Mouse (Mus musculus) heart, adult 2 months (tissue): ENCODE measurements around the gene Slc22a12. TPM values are rescaled to one million over a fixed set of nuclear protein-coding genes. Genes with fewer than 3 reads are reported as not detected.

ENCODE experiments used
- DNase-seq, 2 experiments: peaks; one replicate each; pipeline ENCODE4 v3.0.0; 2021
- H3K27ac ChIP-seq: fragments of 200-600 bp; 2 replicates; pipeline ENCODE4 v1.8.1; 2022
- H3K27me3 ChIP-seq: fragments of 200-500 bp; 2 replicates; pipeline ENCODE4 v1.6.1; 2012; ENCODE audit warnings: mild to moderate bottlenecking, low read length, inconsistent platforms, mixed read lengths; ENCODE audit not compliant: control insufficient read depth, insufficient read depth
- H3K36me3 ChIP-seq: fragments of 200-500 bp; 2 replicates; pipeline ENCODE4 v1.6.1; 2012; ENCODE audit warnings: low read length, inconsistent platforms; ENCODE audit not compliant: control insufficient read depth, insufficient read depth
- H3K4me1 ChIP-seq: fragments of 200-500 bp; 2 replicates; pipeline ENCODE4 v1.6.1; 2011; ENCODE audit warnings: low read length; ENCODE audit not compliant: control insufficient read depth, insufficient read depth
- H3K4me3 ChIP-seq: fragments of 200-600 bp; 2 replicates; pipeline ENCODE4 v1.8.1; 2022
- H3K79me2 ChIP-seq: fragments of 200-500 bp; replicated peaks from 2 replicates; pipeline ENCODE4 v1.6.1; 2012; ENCODE audit warnings: mild to moderate bottlenecking, inconsistent platforms, low read length, moderate library complexity, mixed read lengths; ENCODE audit not compliant: control insufficient read depth, insufficient read depth
- H3K9ac ChIP-seq: fragments of 200-500 bp; 2 replicates; pipeline ENCODE4 v1.6.1; 2012; ENCODE audit warnings: low read depth, mild to moderate bottlenecking, control low read depth, inconsistent platforms, low read length, mixed read lengths
- CTCF ChIP-seq: fragments of 200-600 bp; IDR thresholded peaks from 2 replicates; pipeline ENCODE4 v1.8.1; 2022; ENCODE audit warnings: antibody characterized with exemption, mild to moderate bottlenecking, moderate library complexity
- EP300 ChIP-seq: fragments of 200-500 bp; IDR thresholded peaks from 2 replicates; pipeline ENCODE4 v1.6.1; 2011; ENCODE audit warnings: low read depth, low read length, control low read depth; ENCODE audit not compliant: insufficient read depth
- POLR2A ChIP-seq: fragments of 200-500 bp; IDR thresholded peaks from 2 replicates; pipeline ENCODE4 v1.6.1; 2011; ENCODE audit warnings: mild to moderate bottlenecking, low read depth, low read length, control low read depth; ENCODE audit not compliant: insufficient read depth
- WGBS: fragments of 180-500 bp; shearing (Covaris S2); methylation state at CpG from one replicate; pipeline ENCODE4 v1.1.7; 2018; 5-methylcytosine and 5-hydroxymethylcytosine counted together
- intact Hi-C: fragments of 180-260 bp; cut with DNase I; formaldehyde crosslinking; loops from one replicate; pipeline ENCODE4 v1.15.1; 2025
- polyA plus RNA-seq: library from polyadenylated mRNA; depleted of rRNA; stranded (reverse); fragments of >200 nt; gene quantifications from 2 replicates; pipeline ENCODE4 v1.2.3, GENCODE M21; 2012
- total RNA-seq, 2 experiments: library from RNA; stranded (reverse); gene quantifications; 2 replicates each; pipeline ENCODE4 v1.2.3; 2021

Slc22a12 gene
- total and polyA plus RNA-seq, 3 experiments = not detected

DNA sequence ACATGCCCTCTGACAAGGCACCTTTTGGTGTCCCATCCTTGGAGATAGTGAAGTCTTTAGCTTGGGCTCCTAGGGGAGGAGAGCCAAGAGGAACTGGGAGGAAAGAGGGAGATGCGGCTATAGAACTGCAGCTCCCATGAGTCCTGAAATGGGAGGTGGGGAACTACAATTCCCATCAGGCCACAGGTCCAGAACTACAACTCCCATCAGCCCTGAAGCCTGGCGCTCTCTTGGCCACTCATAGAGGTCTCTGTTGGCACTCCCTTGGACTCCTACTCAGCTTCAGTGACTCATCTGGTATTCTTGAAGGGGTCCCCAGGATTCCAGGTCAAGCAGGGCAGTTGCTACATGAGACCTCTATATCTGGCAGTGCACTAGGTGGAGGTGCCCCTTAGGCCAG lies 23.3 kb downstream of the Slc22a12 start:
- Histone ChIP-seq H3K27ac (no peak overlapping the region), H3K4me1 (no peaks in the 10 kb centered on the region), H3K4me3 (no peak overlapping the region), H3K9ac (no peak overlapping the region), H3K79me2 (no peaks in the 10 kb centered on the region), H3K27me3 (no peaks in the 10 kb centered on the region), H3K36me3 (no peaks in the 10 kb centered on the region)
- no peak for DNase-seq
- no peak for TF ChIP-seq EP300
- no peak for TF ChIP-seq POLR2A
- TF ChIP-seq CTCF = no peak
- WGBS = 54% methylated on average over 2 of the region's 2 CpGs
- intact Hi-C loops = no loop called here

DNA sequence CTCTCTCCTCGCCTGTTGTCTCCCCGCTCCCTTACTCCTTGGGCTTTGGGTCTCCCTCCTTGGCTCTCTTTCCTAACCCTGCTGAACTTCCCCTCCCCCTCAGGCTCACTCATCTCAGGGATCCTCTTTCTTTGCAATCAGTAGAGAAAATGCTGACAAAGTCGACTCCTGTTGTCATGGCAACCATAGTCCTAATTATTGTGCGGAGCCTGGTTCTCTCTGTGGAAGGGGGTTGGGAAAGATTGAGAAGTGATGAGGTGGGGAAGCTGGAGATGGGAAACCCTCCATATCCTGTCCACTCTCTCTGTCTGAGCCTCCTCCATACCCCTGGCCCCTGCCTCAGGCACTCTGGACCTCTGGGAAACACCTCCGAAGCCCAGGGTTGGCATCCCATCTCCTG lies 24.2 kb downstream of the Slc22a12 start:
- DNase-seq = no peak
- Histone ChIP-seq H3K27ac (no peak overlapping the region), H3K36me3 (no peaks in the 10 kb centered on the region), H3K27me3 (no peaks in the 10 kb centered on the region), H3K4me1 (no peaks in the 10 kb centered on the region), H3K4me3 (no peak overlapping the region), H3K9ac (no peak overlapping the region), H3K79me2 (no peaks in the 10 kb centered on the region)
- TF ChIP-seq CTCF (no peak), POLR2A (no peak), EP300 (no peak)
- 63% methylated on average over 5 of the region's 5 CpGs for WGBS
- intact Hi-C loops = no loop called here

DNA sequence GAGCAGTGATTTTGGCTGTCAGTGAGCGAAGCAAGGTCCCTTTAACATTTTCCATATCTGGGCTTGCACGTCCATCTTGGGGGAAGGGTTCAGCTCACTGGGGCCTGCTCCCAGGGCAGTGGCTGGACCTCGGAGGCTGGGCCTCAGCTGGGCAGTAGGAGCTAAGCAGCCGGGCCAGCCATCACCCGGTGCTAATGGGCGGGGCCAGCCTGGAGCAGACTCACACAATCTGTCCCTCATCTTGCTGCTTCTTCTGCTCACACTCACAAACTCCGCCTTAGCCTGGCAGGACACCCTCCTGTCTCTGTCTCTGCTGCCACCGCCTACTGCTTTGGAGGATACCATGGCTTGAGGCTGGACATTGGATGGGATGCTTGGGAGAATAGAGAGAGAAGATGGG lies 26.7 kb downstream of the Slc22a12 start:
- WGBS = 63% methylated on average over 8 of the region's 8 CpGs
- Histone ChIP-seq H3K27ac (no peak overlapping the region), H3K9ac (no peak overlapping the region), H3K27me3 (no peaks in the 10 kb centered on the region), H3K4me3 (no peak overlapping the region), H3K36me3 (no peaks in the 10 kb centered on the region), H3K4me1 (no peaks in the 10 kb centered on the region), H3K79me2 (no peaks in the 10 kb centered on the region)
- no peak for DNase-seq
- intact Hi-C loops = no loop called here
- no peak for TF ChIP-seq EP300

DNA sequence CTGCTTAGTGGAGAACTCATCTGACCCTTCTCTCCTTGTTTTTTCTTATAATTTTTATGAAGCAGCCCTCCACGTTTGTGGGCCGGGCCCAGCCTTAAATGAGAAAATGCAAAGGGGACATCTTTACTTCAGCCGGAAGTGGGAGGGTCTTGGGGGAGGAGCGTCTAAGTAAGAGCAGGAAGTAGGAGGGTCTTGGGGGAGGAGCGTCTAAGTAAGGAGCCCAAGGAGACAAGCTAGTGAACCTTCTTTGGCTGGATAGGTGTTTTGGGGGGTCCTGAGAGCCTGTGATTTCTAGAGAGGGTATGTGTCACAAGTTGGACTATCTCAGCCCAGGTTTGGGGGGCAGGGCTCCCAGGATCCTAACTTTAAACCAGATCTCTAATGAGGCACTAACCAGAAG lies 27.4 kb downstream of the Slc22a12 start:
- intact Hi-C loops = no loop called here
- no peaks in the 10 kb centered on the region for H3K27me3 ChIP-seq
- no peaks in the 10 kb centered on the region for H3K36me3 ChIP-seq
- 56% methylated on average over 5 of the region's 5 CpGs for WGBS
- no peak for DNase-seq
- no peaks in the 10 kb centered on the region for H3K4me1 ChIP-seq
- no peaks in the 10 kb centered on the region for H3K79me2 ChIP-seq
- no peak overlapping the region for H3K4me3 ChIP-seq
- H3K9ac ChIP-seq = no peak overlapping the region
- no peak overlapping the region for H3K27ac ChIP-seq
- TF ChIP-seq CTCF (no peak), POLR2A (no peak), EP300 (no peak)

DNA sequence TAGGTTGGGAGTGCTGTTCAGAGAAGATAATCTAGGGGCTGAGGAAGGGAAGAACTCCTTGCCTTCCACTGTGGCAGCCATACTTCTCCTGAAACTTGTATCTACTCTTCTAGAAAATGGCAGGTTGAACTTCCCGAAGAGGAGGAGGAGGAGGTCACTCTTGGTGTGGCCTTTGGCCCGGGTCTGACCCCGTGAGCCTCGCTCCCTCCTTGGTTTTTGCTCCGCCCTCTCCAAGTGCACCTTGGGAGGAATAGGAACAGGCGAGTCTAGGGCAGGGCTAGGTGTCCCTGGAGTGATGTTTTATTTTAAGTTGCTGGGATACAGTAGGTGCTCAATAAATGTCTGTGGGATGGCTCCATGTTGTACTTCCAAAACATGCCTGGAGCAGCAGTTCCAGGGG lies 27.9 kb downstream of the Slc22a12 start:
- no peaks in the 10 kb centered on the region for H3K36me3 ChIP-seq
- no peak overlapping the region for H3K4me3 ChIP-seq
- H3K4me1 ChIP-seq = no peaks in the 10 kb centered on the region
- no peak for DNase-seq
- WGBS = 79% methylated on average over 6 of the region's 6 CpGs
- H3K9ac ChIP-seq = no peak overlapping the region
- intact Hi-C loops = no loop called here
- no peaks in the 10 kb centered on the region for H3K79me2 ChIP-seq
- no peaks in the 10 kb centered on the region for H3K27me3 ChIP-seq
- no peak overlapping the region for H3K27ac ChIP-seq
- no peak for TF ChIP-seq POLR2A
- no peak for TF ChIP-seq EP300
- TF ChIP-seq CTCF = no peak

DNA sequence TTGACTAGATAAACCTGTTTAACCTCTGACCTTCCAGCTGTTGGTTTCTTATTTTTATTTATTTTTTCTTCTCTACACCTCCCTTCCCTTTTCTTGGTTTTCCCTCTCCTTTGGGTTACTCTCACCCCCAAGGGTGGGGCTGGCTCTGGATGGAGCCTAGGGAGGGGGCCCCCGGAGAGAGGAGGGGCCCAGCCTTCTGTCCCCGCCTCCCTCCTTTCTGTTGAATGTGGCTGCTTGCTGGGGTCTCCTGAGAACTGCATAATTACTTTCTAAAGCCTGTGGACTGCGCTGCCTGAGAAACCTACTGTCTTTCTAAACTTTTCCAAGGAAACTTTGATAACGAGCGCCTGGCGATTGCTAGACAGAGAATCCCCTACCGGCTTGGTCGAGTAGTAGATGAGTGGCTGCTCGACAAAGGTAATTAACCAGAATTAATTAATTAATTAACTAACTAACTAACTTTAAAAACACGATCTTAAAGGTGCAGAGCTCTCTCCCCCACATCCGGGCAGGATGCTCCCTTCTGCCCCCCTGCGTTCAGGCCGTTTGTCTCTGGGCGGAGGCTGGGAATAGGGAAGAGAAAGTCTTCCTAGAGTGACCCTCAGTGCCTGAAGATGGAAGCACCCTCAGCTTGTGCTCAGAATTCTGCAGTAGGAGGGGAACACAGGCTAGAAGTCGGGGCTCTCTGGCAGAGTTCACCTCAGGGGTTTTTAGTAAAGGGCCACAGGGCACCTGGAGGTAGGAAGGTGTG lies 29.3 kb downstream of the Slc22a12 start:
- TF ChIP-seq POLR2A (no peak), CTCF (peak; percentile 21), EP300 (no peak)
- no peak overlapping the region for H3K4me3 ChIP-seq
- H3K27ac ChIP-seq = no peak overlapping the region
- no peak for DNase-seq
- H3K9ac ChIP-seq = no peak overlapping the region
- intact Hi-C loops = no loop called here
- H3K4me1 ChIP-seq = no peaks in the 10 kb centered on the region
- WGBS = 13% methylated on average over 15 of the region's 15 CpGs
- H3K36me3 ChIP-seq = no peaks in the 10 kb centered on the region
- H3K79me2 ChIP-seq = no peaks in the 10 kb centered on the region
- no peaks in the 10 kb centered on the region for H3K27me3 ChIP-seq
